Mouse (Mus musculus): Measurements from ENCODE around the gene Evi5l. TPM values are rescaled to one million over a fixed set of nuclear protein-coding genes. Genes with fewer than 3 reads are reported as not detected.
A peak's percentile ranks its signal among the peaks of the same experiment; 100 is the strongest.

The Evi5l gene
- polyA plus RNA-seq, 1 experiment from 2014 or later = 57.7 TPM

DNA sequence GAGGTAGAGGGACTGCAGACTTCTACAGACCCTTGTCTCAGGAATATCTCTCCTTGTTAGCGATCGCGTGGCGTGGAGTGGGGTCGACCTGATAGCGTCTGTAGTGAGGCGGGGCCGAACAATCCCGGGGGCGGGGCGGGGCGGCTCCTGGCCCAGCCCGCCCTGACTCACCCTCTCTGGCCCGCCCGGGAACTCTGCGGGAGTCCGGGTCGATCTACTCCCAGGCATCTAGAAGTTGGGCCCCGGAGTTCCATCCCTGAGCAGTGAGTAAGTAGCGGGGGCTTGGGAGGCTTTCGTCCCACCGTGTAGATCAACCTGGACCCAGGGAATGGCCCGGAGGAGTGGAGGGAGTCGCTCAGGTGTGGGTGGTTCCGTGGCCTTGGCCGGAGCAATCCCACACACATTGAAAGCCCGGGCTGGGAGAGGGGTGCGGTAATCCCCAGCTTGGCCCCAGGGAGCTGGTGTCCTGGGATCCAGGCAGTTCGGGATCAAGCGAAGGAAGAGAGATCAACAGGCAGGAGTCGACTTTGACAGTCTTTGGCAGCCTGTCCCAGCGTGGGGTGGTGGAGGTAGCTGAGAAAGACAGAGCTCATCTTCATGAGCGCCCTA, 60.5 kb downstream of the Evi5l start, which contains the start of gene Lrrc8e:
TSS of gene Lrrc8e (plus strand) at position 89 of the 609 bp plus-strand sequence.
- no peaks in the 10 kb centered on the region for H3K9me3 ChIP-seq (replicated peaks)
- peak within 1 kb of the TSS; percentile 49 for H3K4me2 ChIP-seq
- H3K4me1 ChIP-seq = peaks cover 6% of the 10 kb centered on the region; the same call in 1 of the 2 replicates
- 0 out of 2 replicates have a peak, but pooled peaks have one; percentile 33 for ATAC-seq
- peak within 1 kb of the TSS; percentile 9; the same call in 1 of the 2 replicates for H3K9ac ChIP-seq
- WGBS = 2% methylated on average over 33 of the region's 33 CpGs
- no peaks in the 10 kb centered on the region for H3K36me3 ChIP-seq (ENCODE audit: poor library complexity, severe bottlenecking)
- H3K4me3 ChIP-seq = peak within 1 kb of the TSS; percentile 9
- peaks cover 30% of the 10 kb centered on the region for H3K27me3 ChIP-seq
- no peak within 1 kb of the TSS for H3K27ac ChIP-seq

DNA sequence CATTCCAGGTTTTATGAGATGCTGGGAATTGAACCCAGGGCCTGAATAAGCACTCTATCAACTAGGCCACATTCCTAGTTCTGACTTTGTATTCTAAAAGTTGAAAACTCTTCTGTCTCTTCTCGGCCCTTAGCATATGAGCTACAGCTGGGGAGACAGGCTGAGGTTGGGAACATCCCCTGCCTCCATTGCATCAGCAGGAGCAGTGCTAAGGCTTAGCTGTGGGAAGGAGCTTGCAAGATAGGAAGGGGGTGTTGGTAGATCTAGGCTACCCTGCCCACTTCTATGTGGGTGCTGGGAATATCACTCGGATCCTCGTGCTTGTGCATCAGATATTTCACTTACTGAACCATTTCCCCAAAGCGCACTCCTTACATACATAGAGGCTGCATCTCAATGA, 61.6 kb downstream of the Evi5l start:
- H3K9me3 ChIP-seq (replicated peaks) = no peaks in the 10 kb centered on the region
- no peak overlapping the region for H3K9ac ChIP-seq
- WGBS = 93% methylated on average over 4 of the region's 4 CpGs
- H3K4me3 ChIP-seq = no peak overlapping the region
- no peak for ATAC-seq
- no peak overlapping the region for H3K27ac ChIP-seq
- peaks cover 30% of the 10 kb centered on the region for H3K27me3 ChIP-seq
- H3K4me1 ChIP-seq = peaks cover 6% of the 10 kb centered on the region; the same call in 1 of the 2 replicates
- no peaks in the 10 kb centered on the region for H3K36me3 ChIP-seq (ENCODE audit: poor library complexity, severe bottlenecking)
- no peak overlapping the region for H3K4me2 ChIP-seq

DNA sequence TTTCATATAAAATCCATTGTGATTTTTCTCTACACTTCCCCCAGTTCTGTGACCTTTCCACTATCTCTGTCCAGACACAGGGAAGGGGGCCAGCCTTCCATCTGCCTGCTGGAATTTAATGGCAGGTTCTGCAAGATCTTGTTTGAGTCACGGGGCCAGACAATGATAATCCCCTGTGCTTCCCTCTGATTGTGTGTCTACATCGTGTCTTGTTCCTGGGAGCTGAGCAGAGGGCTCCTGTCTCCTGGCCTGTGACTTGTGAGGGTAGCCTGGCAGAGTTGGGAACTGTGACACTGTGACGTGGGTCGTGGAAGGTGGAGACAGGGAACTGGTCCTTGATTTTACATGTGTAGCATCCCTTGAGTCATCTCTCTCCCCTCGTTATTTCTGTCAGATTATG, 63.4 kb downstream of the Evi5l start:
- no peaks in the 10 kb centered on the region for H3K9me3 ChIP-seq (replicated peaks)
- ATAC-seq = no peak
- H3K4me2 ChIP-seq = no peak overlapping the region
- H3K9ac ChIP-seq = no peak overlapping the region
- peaks cover 29% of the 10 kb centered on the region for H3K27me3 ChIP-seq
- no peak overlapping the region for H3K4me3 ChIP-seq
- H3K36me3 ChIP-seq (ENCODE audit: poor library complexity, severe bottlenecking) = no peaks in the 10 kb centered on the region
- 64% methylated on average over 5 of the region's 5 CpGs for WGBS
- H3K4me1 ChIP-seq = peaks cover 6% of the 10 kb centered on the region; the same call in 1 of the 2 replicates
- no peak overlapping the region for H3K27ac ChIP-seq

DNA sequence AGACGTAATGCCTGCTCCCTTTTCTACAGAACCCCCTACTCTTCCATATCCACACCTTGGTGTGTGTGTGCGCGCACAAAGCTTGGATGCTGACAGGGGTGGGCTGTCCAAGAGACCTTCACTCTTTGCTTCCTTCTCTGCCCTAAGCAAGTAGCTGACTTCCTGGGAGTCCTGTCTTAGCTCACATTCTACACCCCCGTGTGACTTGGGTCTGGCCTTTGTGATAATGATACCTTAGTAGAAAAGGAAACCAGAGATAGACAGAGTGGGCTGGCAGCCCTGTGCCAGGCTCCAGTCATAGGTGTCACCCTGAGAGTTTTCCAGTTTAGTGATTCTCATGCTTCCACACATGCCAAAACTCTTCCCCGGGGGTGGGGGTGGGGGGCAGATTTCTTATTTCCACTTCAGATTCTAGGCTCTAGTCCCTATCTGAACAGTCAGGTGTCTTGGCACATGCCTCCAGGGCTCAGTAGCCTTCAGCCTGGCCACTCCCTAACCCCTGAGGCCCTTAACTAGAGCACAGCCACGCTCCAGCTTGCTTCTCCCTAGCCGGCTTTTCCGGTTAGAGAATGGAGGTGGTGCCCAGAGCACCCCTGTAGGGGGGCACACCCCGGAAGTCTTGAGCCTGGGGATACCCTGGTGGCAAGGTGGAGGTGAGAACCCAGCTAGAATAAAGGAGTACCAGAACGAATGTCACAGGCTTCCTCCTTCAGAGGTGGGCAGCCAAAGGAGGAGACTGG, 64.4 kb downstream of the Evi5l start:
- no peak overlapping the region for H3K27ac ChIP-seq
- H3K4me1 ChIP-seq = peaks cover 6% of the 10 kb centered on the region; the same call in 1 of the 2 replicates
- H3K9me3 ChIP-seq (replicated peaks) = no peaks in the 10 kb centered on the region
- no peak overlapping the region for H3K4me3 ChIP-seq
- WGBS = 66% methylated on average over 10 of the region's 10 CpGs
- no peak overlapping the region for H3K4me2 ChIP-seq
- no peak overlapping the region for H3K9ac ChIP-seq
- no peak for ATAC-seq
- H3K36me3 ChIP-seq (ENCODE audit: poor library complexity, severe bottlenecking) = no peaks in the 10 kb centered on the region
- H3K27me3 ChIP-seq = peaks cover 24% of the 10 kb centered on the region

DNA sequence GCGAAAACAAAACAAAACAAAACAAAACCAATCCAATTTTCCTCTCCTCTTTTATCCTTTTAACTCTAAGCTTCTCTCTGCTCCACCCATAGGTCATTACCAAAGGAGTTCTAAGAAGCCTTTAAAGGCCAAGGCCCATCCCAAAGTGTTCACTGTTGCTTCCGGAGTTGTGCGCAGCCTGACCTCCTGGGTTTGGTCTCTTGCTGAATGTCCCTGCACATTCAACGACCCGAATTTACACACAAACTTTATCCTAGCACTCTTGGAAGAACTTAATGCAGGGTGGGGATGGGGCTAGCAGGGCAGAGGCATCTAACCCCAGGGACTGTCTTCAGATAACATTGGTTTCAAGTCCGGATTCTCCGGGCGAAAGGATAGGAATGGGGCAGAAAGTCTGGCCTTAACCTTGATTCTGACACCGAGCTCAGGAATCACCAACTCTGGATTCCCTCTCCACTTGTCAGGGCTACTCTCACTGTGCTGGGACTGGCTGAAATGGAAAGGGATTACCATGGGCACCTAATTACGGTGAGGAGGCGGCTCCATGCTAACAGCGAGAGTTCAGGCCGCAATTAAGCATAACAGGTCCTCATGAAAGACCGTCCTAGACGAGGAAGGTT, 71.6 kb downstream of the Evi5l start:
- no peak for ATAC-seq
- Histone ChIP-seq H3K9ac (peak overlapping the region; percentile 75), H3K9me3 (replicated peaks) (no peaks in the 10 kb centered on the region), H3K27ac (peak overlapping the region; percentile 94), H3K4me3 (peak overlapping the region; percentile 69), H3K4me2 (peak overlapping the region; percentile 89), H3K36me3 (ENCODE audit: poor library complexity, severe bottlenecking) (peaks cover 21% of the 10 kb centered on the region), H3K4me1 (peaks cover 34% of the 10 kb centered on the region), H3K27me3 (no peaks in the 10 kb centered on the region)
- WGBS = 15% methylated on average over 15 of the region's 15 CpGs

DNA sequence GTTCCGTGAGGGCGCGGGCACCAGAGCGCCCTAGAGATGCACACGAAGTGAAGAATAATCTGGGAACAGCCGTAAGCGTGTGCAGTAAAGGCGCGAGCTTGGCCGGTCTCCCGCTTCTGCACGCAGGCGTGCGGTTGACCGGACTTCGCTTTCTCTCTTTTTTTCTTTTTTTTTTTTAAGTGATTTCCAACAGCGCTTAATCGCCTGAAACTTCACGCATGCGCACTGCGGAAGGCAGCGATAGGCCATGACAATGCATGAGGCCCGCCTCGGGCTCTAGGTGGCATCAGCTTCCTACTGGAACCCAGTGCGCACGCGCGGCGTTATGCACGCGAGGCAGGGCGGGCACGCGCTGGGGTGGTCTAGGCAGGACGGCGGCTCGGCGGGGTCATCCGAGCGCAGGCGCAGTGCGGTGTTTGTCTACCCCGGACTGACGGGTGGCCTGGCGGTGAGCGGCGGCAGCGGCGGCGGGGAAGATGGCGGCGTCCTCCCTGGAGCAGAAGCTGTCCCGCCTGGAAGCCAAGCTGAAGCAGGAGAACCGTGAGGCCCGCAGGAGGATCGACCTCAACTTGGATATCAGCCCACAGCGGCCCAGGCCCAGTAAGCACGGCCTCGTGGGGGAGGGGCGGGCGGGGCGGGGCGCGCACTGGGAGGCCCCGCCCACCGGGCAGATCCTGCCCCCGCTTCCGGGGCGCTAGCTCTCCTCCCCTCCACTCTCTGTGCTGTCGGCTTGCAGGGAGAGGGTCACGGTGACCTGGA, 72.2 kb downstream of the Evi5l start, which contains the start of the genes Map2k7 and Gm49320:
TSS of gene Map2k7 (plus strand) at position 307 of the 759 bp plus-strand sequence.
TSS of gene Gm49320 (plus strand) at position 432 of the 759 bp plus-strand sequence.
- Histone ChIP-seq H3K4me1 (peaks cover 34% of the 10 kb centered on the region), H3K9me3 (replicated peaks) (no peaks in the 10 kb centered on the region), H3K27ac (peak within 1 kb of the TSS; percentile 94), H3K36me3 (ENCODE audit: poor library complexity, severe bottlenecking) (peaks cover 28% of the 10 kb centered on the region), H3K4me2 (peak within 1 kb of the TSS; percentile 89), H3K4me3 (peak within 1 kb of the TSS; percentile 69), H3K27me3 (no peaks in the 10 kb centered on the region), H3K9ac (peak within 1 kb of the TSS; percentile 75)
- under 1% methylated on average over 62 of the region's 71 CpGs for WGBS
- ATAC-seq = peak; percentile 95

DNA sequence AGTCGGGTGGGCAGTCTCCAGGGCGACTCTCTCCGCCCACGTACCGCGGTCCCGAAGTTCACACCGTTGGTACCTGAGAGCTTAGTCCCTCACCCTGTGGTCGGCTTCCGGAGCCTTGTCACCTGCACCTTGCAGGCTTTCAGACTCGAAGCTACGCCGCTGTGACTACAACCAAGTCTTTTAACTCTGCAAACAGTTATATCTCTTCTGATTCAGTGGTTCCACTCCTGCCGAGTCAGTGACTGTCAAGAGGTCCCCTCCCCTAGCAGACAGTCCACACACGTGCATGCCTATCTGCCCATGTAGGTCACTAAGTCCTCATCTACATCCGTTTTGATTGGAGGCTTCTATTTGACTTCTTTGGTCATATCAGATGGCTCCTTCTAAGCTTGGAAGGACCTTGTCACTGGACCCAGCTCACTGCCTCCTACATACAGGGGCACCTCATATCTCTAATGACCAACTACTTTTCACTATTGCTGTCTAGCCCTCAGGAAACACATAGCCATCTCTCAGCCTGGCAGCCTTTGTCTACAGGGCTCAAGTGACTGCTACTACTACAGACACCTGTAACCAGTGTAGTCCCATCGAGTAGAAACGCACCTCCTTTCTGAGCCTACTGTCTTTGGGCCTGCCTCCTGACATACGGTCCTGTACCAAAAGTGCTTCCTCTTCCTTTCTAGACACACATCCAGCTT, 73.0 kb downstream of the Evi5l start:
- Histone ChIP-seq H3K4me1 (peaks cover 34% of the 10 kb centered on the region), H3K4me3 (peak overlapping the region; percentile 69), H3K27me3 (no peaks in the 10 kb centered on the region), H3K4me2 (peak overlapping the region; percentile 89), H3K9ac (peak overlapping the region; percentile 75), H3K27ac (peak overlapping the region; percentile 83), H3K36me3 (ENCODE audit: poor library complexity, severe bottlenecking) (peaks cover 36% of the 10 kb centered on the region), H3K9me3 (replicated peaks) (no peaks in the 10 kb centered on the region)
- peak; percentile 28 for ATAC-seq
- 14% methylated on average over 19 of the region's 19 CpGs for WGBS

DNA sequence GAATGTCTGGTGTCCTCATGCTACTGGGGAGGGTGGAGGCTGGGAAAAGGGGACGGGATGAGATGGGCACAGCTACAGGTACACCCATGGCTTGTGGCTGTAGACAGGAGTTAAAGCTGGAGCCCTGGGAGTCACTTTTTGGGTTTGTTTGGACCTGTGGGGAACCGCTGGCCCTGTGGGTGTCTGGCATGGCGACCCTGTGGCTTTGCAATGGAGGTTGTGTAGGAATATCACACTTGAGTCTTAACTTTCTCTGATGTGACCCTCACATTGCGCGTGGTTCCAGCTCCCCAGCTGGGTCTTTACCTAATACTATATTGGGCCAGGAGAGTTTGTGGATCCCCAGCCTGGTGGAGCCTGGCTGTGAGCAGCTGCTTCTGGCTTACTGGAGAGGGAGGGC, 78.7 kb downstream of the Evi5l start:
- Histone ChIP-seq H3K4me1 (peaks cover 24% of the 10 kb centered on the region), H3K27me3 (peaks cover 4% of the 10 kb centered on the region; the same call in 1 of the 2 replicates), H3K9ac (no peak overlapping the region), H3K9me3 (replicated peaks) (no peaks in the 10 kb centered on the region), H3K27ac (no peak overlapping the region), H3K4me2 (no peak overlapping the region), H3K4me3 (no peak overlapping the region), H3K36me3 (ENCODE audit: poor library complexity, severe bottlenecking) (peaks cover 90% of the 10 kb centered on the region)
- ATAC-seq = no peak
- WGBS = 97% methylated on average over 5 of the region's 5 CpGs

DNA sequence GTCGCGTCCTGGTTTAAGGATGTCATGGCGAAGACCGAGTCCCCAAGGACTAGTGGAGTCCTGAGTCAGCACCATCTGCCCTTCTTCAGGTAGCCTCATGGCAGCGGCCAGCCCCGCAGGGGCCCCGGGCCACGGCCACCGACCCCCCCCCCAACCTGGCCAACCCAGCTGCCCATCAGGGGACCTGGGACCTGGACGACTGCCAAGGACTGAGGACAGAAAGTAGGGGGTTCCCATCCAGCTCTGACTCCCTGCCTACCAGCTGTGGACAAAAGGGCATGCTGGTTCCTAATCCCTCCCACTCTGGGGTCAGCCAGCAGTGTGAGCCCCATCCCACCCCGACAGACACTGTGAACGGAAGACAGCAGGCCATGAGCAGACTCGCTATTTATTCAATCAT, 79.4 kb downstream of the Evi5l start:
- no peak overlapping the region for H3K9ac ChIP-seq
- H3K4me1 ChIP-seq = peaks cover 24% of the 10 kb centered on the region
- 93% methylated on average over 12 of the region's 13 CpGs for WGBS
- H3K27ac ChIP-seq = no peak overlapping the region
- H3K4me3 ChIP-seq = no peak overlapping the region
- peaks cover 87% of the 10 kb centered on the region for H3K36me3 ChIP-seq (ENCODE audit: poor library complexity, severe bottlenecking)
- no peaks in the 10 kb centered on the region for H3K9me3 ChIP-seq (replicated peaks)
- no peak for ATAC-seq
- peaks cover 4% of the 10 kb centered on the region; the same call in 1 of the 2 replicates for H3K27me3 ChIP-seq
- H3K4me2 ChIP-seq = no peak overlapping the region

DNA sequence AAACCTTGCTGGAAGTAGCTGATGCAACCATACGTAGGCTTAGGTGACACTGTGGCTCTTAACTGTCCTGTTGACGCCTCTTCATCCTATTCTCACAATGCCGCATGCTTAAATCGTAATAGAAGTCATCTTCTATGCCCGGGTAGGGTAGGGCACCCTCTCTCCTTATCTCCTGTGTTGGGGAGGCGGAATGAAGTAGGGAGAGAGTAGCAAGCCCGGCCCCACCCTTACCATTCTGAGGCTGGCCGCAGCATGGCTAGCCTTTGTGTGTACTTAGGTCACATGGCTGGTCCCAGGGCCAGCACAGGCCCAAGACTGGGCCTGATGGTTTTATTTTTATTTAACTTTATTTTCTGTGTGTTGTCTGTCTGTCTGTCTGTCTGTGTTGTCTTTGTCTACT, 80.9 kb downstream of the Evi5l start:
- Histone ChIP-seq H3K4me2 (no peak overlapping the region), H3K36me3 (ENCODE audit: poor library complexity, severe bottlenecking) (peaks cover 77% of the 10 kb centered on the region), H3K9ac (no peak overlapping the region), H3K4me3 (no peak overlapping the region), H3K9me3 (replicated peaks) (no peaks in the 10 kb centered on the region), H3K27ac (no peak overlapping the region), H3K4me1 (peaks cover 14% of the 10 kb centered on the region), H3K27me3 (peaks cover 4% of the 10 kb centered on the region; the same call in 1 of the 2 replicates)
- no peak for ATAC-seq
- 91% methylated on average over 8 of the region's 8 CpGs for WGBS

DNA sequence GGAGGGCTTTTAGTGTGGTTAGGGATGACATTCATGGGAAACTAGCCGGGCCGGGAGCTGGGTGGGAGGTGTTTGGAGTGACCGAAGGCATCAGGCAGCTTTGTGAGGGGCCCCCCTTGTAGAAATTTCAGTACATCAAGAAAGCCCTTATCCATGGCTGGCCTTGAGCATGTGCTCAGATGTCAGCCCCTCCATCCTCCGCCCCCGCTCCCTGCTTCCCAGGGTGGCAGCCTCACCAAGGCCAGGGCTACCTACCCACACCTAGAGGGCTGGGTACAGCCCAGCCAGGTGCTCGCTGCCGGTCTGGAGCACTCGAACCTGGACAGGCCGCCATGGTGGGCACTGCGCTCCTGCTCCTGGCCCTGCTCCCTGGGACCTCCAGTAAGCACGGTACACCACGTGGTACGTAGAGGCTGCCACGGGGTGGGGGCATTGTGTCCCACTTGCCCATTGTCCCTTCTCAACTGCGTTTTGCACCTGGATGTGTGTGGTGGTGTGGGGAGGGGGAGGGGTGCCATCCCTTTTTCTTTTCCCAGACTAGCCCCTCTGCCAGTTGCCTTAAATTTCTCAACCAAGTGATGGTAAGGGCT, 81.7 kb downstream of the Evi5l start, which contains the start of gene Tgfbr3l:
TSS of gene Tgfbr3l (plus strand) at position 264 of the 590 bp plus-strand sequence.
- Histone ChIP-seq H3K36me3 (ENCODE audit: poor library complexity, severe bottlenecking) (peaks cover 69% of the 10 kb centered on the region), H3K4me1 (peaks cover 18% of the 10 kb centered on the region), H3K4me2 (no peak within 1 kb of the TSS), H3K9ac (peak within 1 kb of the TSS; percentile 51), H3K27me3 (peaks cover 4% of the 10 kb centered on the region; the same call in 1 of the 2 replicates), H3K4me3 (no peak within 1 kb of the TSS), H3K9me3 (replicated peaks) (no peaks in the 10 kb centered on the region), H3K27ac (no peak within 1 kb of the TSS)
- no peak for ATAC-seq
- 85% methylated on average over 15 of the region's 15 CpGs for WGBS
